Mouse (Mus musculus): ENCODE results near the gene Dnph1. TPM values are rescaled to one million over a fixed set of nuclear protein-coding genes. Genes with fewer than 3 reads are reported as not detected.

Dnph1 gene
- total and polyA plus RNA-seq, 3 experiments, result 0.80 to 1.9 (median 1.8) TPM

DNA sequence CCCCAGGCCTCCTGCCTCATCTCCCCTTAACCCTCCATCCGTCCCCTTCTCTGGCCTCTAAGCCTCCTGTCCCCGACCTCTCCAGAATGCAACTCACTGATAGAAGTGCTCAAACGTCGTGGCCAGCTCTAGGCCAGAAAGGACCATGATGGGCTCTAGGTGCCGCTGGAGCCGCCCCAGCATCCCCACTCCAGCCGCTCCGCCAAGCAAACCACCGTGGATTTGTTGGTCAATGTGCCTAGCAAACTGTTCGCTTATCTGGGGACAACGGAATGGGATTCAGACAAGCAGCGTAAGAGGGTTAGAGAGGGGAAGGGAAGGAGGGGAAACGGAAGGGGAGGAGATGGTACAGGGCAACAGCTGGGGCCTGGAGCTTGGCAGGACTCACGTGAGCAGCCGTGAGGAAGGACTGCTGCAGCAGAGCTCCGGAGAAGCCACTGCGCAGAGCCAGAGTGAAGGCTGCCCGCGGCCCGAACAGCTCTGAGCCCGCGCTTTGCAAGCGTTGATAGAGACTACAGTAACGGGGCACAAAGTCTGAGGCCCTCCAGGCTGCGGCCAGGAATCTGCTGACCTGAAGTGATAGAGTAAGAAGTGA is 24.0 kb downstream of the Dnph1 start:
- WGBS, result 37% methylated on average over 25 of the region's 25 CpGs
- no peak overlapping the region for H3K27ac ChIP-seq
- no peaks in the 10 kb centered on the region for H3K36me3 ChIP-seq (ENCODE audit: control insufficient read depth, insufficient read depth, low read length)
- H3K4me3 ChIP-seq, result no peak overlapping the region
- H3K9ac ChIP-seq (ENCODE audit: low read depth, low read length), result peak overlapping the region; percentile 11
- H3K79me2 ChIP-seq (replicated peaks; ENCODE audit: control insufficient read depth, insufficient read depth, low read length), result no peaks in the 10 kb centered on the region
- intact Hi-C loops (cut with DNase I), result no loop called here
- H3K27me3 ChIP-seq (ENCODE audit: control insufficient read depth, insufficient read depth, low read length), result no peaks in the 10 kb centered on the region
- no peak for DNase-seq
- H3K4me1 ChIP-seq (ENCODE audit: control insufficient read depth, insufficient read depth, low read length), result no peaks in the 10 kb centered on the region
- TF ChIP-seq EP300 (IDR thresholded peaks at IDR 0.05; ENCODE audit: insufficient read depth, low read depth, low read length) (no peak), POLR2A (IDR thresholded peaks at IDR 0.05; ENCODE audit: insufficient read depth, low read depth, low read length) (no peak), CTCF (IDR thresholded peaks at IDR 0.05) (no peak)

GRCm38 (mm10) chr17:46521174-46521573 is 24.7 kb downstream of the Dnph1 start:
- H3K9ac ChIP-seq (ENCODE audit: low read depth, low read length), result no peak overlapping the region

DNA sequence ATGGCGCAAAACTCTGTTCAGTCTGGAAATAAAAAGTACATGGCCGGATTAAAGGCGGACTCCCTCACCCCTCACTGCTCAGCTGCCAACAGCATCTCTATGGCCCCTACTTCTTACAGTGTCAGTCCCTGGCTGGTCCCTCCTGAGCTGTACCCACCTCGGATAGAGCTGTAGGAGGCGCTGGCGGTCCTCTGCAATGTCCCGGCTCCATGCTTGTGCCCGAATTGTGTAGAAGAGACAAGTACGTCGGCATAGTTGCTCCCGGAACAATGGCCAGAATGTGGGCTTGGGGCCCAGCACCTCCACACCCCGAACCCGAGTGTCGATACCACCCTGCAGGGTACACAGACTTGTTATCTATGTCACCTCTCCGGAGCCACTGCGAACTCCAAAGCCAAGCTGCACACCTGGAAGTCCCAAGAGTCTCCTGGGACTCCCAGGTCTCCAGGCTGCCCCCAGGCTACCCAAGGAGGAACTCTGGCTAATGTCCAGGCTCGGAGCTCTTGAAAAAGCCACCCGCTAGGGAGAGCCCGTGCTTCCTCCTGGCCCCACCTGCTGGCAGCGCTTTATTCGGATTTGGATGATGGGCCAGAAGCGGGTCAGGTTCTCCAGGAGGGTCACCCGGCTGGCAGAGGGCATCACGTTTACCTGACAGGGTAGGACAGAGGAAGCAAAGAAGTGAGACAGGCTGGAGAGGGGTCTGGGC is 25.6 kb downstream of the Dnph1 start:
- H3K36me3 ChIP-seq (ENCODE audit: control insufficient read depth, insufficient read depth, low read length), result no peaks in the 10 kb centered on the region

More at GRCm38 (mm10) chr17:46521174-46521573, 24.7 kb downstream of the Dnph1 start:
- WGBS, result 75% methylated on average over 9 of the region's 9 CpGs
- no peak overlapping the region for H3K27ac ChIP-seq
- DNase-seq, result no peak
- H3K79me2 ChIP-seq (replicated peaks; ENCODE audit: control insufficient read depth, insufficient read depth, low read length), result no peaks in the 10 kb centered on the region
- H3K27me3 ChIP-seq (ENCODE audit: control insufficient read depth, insufficient read depth, low read length), result no peaks in the 10 kb centered on the region
- no peak overlapping the region for H3K4me3 ChIP-seq
- TF ChIP-seq POLR2A (IDR thresholded peaks at IDR 0.05; ENCODE audit: insufficient read depth, low read depth, low read length) (no peak), EP300 (IDR thresholded peaks at IDR 0.05; ENCODE audit: insufficient read depth, low read depth, low read length) (no peak), CTCF (IDR thresholded peaks at IDR 0.05) (no peak)
- no peaks in the 10 kb centered on the region; the same call in 1 of the 2 replicates for H3K4me1 ChIP-seq (ENCODE audit: control insufficient read depth, insufficient read depth, low read length)
- no peaks in the 10 kb centered on the region for H3K36me3 ChIP-seq (ENCODE audit: control insufficient read depth, insufficient read depth, low read length)
- intact Hi-C loops (cut with DNase I), result no loop called here

DNA sequence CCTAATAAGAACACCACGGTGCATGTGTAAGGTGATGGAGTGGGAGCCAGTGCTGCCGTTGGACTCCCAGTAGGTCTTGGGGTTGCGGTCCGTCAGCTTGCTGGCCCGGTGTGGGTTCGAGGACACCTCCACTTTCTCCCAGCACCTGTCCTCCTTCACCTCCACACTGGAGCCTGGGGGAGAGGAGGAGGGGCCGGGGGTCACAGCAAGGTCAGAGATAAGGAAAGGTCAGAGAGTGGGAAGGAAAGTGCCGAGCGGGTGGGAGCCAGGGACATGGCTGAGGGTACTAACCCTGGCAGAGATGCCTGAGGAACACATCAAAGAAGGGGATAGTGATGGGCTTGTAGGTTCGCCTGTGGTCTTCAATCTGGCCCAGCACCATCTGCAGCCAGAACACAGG is 28.6 kb downstream of the Dnph1 start:
- Histone ChIP-seq H3K9ac (ENCODE audit: low read depth, low read length) (no peak overlapping the region), H3K4me1 (ENCODE audit: control insufficient read depth, insufficient read depth, low read length) (no peaks in the 10 kb centered on the region; the same call in 1 of the 2 replicates), H3K27ac (no peak overlapping the region), H3K79me2 (replicated peaks; ENCODE audit: control insufficient read depth, insufficient read depth, low read length) (no peaks in the 10 kb centered on the region), H3K4me3 (no peak overlapping the region), H3K27me3 (ENCODE audit: control insufficient read depth, insufficient read depth, low read length) (no peaks in the 10 kb centered on the region), H3K36me3 (ENCODE audit: control insufficient read depth, insufficient read depth, low read length) (no peaks in the 10 kb centered on the region)
- no peak for TF ChIP-seq CTCF (IDR thresholded peaks at IDR 0.05)
- no peak for TF ChIP-seq EP300 (IDR thresholded peaks at IDR 0.05; ENCODE audit: insufficient read depth, low read depth, low read length)
- no peak for TF ChIP-seq POLR2A (IDR thresholded peaks at IDR 0.05; ENCODE audit: insufficient read depth, low read depth, low read length)
- intact Hi-C loops (cut with DNase I), result loop anchor here (1.0 to 2.0 kb wide), 3 partner anchors 64 to 200 kb away; no protein-coding TSS in a partner anchor
- DNase-seq, result no peak
- 83% methylated on average over 10 of the region's 10 CpGs for WGBS

More for the DNA sequence above, 25.6 kb downstream of the Dnph1 start:
- Histone ChIP-seq H3K27ac (no peak overlapping the region), H3K9ac (ENCODE audit: low read depth, low read length) (no peak overlapping the region), H3K4me1 (ENCODE audit: control insufficient read depth, insufficient read depth, low read length) (no peaks in the 10 kb centered on the region; the same call in 1 of the 2 replicates), H3K27me3 (ENCODE audit: control insufficient read depth, insufficient read depth, low read length) (no peaks in the 10 kb centered on the region), H3K4me3 (no peak overlapping the region), H3K79me2 (replicated peaks; ENCODE audit: control insufficient read depth, insufficient read depth, low read length) (no peaks in the 10 kb centered on the region)
- intact Hi-C loops (cut with DNase I), result no loop called here
- no peak for DNase-seq
- TF ChIP-seq CTCF (IDR thresholded peaks at IDR 0.05) (no peak), POLR2A (IDR thresholded peaks at IDR 0.05; ENCODE audit: insufficient read depth, low read depth, low read length) (no peak), EP300 (IDR thresholded peaks at IDR 0.05; ENCODE audit: insufficient read depth, low read depth, low read length) (no peak)
- 43% methylated on average over 24 of the region's 24 CpGs for WGBS

DNA sequence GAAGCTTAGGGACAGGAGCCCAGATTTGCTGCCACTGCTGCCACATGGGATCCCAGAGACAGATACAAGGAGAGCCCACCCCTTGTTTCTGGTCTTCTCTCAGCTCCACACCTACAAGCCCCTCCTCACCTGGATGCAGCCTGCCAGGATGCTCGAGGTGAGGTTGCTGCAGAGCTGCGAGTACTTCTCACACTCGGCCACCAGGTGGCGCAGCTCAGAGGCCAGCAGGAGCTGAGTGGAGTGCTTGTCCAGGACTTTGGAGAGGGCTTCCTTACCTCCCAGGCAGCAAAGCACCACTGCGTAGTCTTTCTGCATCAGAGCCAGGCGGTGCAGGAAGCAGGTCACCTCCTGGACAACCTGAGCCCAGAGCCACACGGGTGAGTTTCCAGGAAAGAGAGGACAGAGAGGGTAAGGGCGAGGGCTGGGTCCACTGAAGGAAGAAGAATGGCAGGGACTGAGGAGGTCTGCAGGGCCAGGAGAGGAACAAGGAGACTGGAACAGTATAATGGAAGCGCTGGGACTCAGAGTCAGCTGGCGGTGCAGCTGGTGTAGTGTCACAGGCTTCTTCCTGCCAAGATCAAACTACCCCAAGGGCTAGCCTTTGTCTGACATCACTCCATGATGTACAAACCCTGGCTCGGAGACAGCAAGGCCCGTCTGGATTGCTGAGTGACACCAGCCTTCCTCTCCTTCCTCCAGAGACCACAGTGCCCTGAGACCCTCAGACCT is 29.2 kb downstream of the Dnph1 start:
- Histone ChIP-seq H3K4me1 (ENCODE audit: control insufficient read depth, insufficient read depth, low read length) (no peaks in the 10 kb centered on the region; the same call in 1 of the 2 replicates), H3K27me3 (ENCODE audit: control insufficient read depth, insufficient read depth, low read length) (no peaks in the 10 kb centered on the region), H3K36me3 (ENCODE audit: control insufficient read depth, insufficient read depth, low read length) (no peaks in the 10 kb centered on the region), H3K4me3 (no peak overlapping the region), H3K79me2 (replicated peaks; ENCODE audit: control insufficient read depth, insufficient read depth, low read length) (no peaks in the 10 kb centered on the region), H3K9ac (ENCODE audit: low read depth, low read length) (no peak overlapping the region), H3K27ac (no peak overlapping the region)
- WGBS, result 32% methylated on average over 12 of the region's 12 CpGs
- peak; percentile 67 to 81 for DNase-seq
- intact Hi-C loops (cut with DNase I), result loop anchor here (1.0 to 2.0 kb wide), 3 partner anchors 64 to 199 kb away; no protein-coding TSS in a partner anchor
- TF ChIP-seq CTCF (IDR thresholded peaks at IDR 0.05) (peak; percentile 97), EP300 (IDR thresholded peaks at IDR 0.05; ENCODE audit: insufficient read depth, low read depth, low read length) (no peak)
